Mouse (Mus musculus): ENCODE measurements around the gene Grip1.

- no peak for TF ChIP-seq CTCF (IDR thresholded peaks at IDR 0.05; ENCODE audit: borderline replicate concordance, insufficient read depth, low read depth, low read length)
- no peak for TF ChIP-seq POLR2A (IDR thresholded peaks at IDR 0.05; ENCODE audit: borderline replicate concordance, insufficient read depth, low read length)
Observed at GRCm38 (mm10) chr10:119886681-119887080, 433.1 kb downstream of the Grip1 start.
